Mouse (Mus musculus) megakaryocyte, embryonic 14.5 days (primary cell): ENCODE data around the gene Sh2d4b.

Source experiments
- FLI1 ChIP-seq: IDR thresholded peaks from 2 replicates; pipeline ENCODE4 v1.6.1; 2012; ENCODE audit warnings: low read length, inconsistent platforms, mixed read lengths
- GATA1 ChIP-seq: IDR thresholded peaks from 3 replicates; pipeline ENCODE4 v1.6.1; 2012; ENCODE audit warnings: mixed read lengths, low read length, inconsistent platforms, borderline replicate concordance

DNA sequence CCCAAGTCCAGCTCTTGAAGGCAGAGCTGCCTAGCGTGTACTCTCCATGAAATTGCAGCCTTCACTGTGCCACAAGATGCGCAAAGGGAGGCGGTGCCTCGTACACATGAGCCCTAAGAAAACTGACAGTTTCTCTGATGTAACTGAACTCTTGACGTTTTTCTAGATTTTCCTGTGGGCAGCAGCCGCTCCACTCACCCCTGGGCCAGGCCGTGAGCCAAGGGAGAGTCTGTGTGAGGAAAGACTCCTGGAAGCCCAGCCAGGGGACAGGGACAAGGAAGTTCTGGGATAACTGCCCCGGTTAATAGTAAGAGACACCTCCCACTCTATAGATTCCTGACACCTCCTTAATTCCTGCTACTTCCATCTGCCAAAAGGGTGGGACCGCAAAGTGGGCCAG, 15.7 kb upstream of the Sh2d4b start:
- TF ChIP-seq GATA1, result no peak
- TF ChIP-seq FLI1, result no peak
